Mouse (Mus musculus) thymus, postnatal 14 days (tissue): ENCODE data around the gene Syt5.

Experiments used
- DNase-seq: peaks from one replicate; pipeline ENCODE4 v3.0.0; 2021

Syt5 gene

DNA sequence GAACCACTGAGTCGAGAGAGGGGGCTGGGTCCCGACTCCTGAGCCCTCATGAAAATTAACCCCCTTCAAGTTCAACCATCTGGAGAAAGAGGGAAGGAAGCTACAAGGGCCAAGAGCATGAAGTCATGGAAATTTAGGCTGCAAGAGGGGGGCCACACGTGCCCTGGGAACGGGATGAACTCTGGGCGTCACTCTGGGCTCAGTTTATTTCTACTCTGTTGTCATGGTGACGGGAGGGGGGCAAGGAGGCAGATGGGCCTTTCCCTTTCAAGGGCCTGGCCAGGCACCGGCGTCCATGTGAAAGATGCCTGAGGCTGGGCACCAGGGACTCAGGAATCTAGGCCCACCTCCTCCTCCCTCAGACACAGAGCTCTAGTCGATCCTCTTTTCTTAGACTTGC, 49.1 kb downstream of the Syt5 start:
- no peak for DNase-seq

DNA sequence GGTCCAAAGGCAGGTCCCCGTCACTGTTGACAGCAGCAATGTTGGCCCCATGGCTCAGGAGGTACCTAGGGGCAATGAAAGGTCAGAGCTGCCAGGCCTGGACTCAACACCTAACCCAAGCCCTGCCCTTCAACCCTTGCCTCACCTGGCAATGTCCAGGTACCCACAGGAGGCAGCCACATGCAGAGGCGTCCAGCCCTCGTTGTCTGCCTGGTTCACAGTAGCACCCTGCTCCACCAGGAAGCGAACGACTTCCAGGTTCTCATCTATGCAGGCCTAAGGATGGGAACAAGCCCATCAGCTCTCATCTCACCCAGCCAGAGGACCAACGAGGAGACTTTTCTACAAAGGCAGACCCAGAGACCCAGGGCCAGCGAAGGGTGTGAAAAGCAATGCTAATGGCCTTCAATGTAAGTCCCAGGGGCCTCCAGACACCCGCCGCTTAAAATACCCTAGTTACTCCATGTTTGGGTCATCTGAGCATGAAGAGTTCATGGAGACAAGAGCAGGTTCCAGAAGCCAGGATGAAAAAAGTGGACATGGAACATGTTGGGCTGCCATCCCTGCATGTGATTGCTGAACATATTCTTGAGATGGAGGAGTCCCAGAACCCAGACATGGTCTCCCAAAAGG, 50.0 kb downstream of the Syt5 start:
- no peak for DNase-seq

DNA sequence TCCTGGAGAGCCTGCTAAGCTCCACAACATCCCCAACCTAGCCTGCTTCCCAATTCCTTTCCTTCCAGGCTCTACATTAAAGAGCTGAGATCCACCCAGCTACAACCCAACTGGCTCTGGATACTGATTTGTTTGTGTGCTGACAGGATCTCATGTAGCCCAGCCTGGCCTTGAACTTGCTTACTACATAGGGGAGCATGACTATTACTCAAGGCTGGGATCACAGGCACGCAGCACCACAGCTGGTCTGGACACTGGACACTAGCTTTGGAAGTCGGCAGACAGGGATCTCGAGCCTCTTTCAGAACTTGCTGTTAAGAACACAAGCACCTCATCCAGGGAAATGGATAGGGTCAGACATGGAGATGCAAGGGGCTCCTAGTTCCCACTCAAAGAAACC, 50.9 kb downstream of the Syt5 start:
- DNase-seq, result no peak

DNA sequence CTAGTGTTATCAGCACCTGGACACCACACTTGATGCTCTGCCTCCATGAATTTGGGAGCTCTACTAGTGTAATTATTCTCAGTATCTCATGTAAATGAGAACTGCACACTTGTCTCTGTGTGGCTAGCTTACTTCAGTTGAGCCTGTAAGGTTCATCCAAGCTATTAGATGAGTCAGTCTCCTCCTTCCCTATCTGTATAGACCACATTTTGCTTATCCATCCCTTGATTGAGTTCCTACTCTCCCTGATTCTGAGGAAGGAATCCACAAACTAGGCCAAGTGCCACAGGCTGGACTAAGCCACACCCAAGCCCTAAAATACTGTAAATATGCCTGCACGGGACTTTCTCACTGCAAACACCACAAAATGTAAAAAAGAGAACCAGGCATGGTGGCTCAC, 53.4 kb downstream of the Syt5 start:
- no peak for DNase-seq

DNA sequence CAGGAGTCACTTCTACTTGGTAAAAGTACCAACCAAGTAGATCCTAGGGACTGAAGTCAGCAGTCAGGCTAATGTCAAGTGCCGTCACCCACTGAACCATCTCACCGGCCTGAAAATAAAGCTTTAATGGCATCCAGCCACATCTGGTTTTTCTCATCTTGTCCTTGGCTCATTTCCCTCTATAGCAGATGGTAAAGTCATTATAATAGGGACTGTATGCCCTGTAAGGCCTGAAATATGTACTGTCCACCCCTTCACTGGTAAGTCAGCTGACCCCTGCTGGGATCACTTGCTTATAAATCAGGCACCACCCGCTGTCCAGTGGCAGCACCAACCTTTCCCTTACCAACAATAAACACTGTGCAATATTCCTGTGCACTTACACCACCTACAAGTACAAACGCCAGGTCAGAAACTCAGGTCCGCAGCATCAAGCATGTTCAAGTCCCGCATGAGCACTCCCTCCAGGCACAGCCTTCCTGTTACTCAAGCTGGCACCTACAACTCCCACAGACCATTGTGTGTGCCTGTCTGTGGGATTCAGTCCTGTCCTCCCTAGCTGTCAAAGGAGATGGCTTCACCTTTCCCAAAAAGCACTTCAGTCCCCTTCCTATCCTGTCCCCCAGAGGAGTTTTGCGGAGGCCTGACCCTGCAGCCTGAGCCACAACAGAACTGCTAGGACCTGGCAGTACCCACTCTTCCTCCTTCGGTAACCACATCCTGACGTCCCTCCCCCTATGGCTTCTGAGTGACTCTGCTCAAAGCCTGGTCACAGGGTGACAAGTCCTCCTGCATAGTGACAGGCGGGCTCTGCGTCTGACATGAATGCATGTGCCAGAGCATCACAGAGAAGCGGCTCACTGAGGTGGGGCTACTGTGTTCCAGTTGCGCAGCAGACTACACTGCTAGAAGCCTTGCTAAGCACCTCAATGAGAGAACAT, 54.8 kb downstream of the Syt5 start:
- peak; percentile 37 for DNase-seq

DNA sequence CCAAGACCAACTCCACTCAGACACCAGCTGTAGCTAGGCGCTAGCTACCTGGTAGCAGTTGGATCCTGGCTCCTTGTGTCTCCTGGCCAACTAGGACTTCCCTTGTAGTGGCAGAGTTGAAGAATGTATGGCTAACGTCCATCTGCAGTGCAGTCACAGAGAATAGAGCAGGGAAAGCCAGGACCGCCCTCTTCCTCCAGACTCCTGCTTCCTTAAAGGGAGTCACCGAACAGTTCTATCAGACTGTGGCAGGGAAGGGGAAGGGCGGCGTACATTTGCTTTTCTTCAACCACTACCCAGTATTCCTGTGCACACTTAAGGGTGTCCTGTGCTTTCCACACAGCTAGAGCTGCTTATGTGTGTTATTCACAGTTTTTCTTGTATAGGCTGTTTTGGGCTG, 56.0 kb downstream of the Syt5 start:
- no peak for DNase-seq
